Mouse (Mus musculus) small intestine, adult 2 months (tissue): ENCODE results near the gene Rassf3.

Experiments used
- CTCF ChIP-seq: fragments of 200-500 bp; IDR thresholded peaks from 2 replicates; pipeline ENCODE4 v1.5.1; 2012; ENCODE audit warnings: low read depth, mild to moderate bottlenecking, control low read depth, inconsistent platforms, low read length, moderate library complexity, mixed read lengths; ENCODE audit not compliant: insufficient replicate concordance, insufficient read length; ENCODE audit errors: extremely low read depth
- POLR2A ChIP-seq: fragments of 200-500 bp; IDR thresholded peaks from 2 replicates; pipeline ENCODE4 v1.6.1; 2012; ENCODE audit warnings: low read depth, mild to moderate bottlenecking, control low read depth, inconsistent platforms, low read length, moderate library complexity

DNA sequence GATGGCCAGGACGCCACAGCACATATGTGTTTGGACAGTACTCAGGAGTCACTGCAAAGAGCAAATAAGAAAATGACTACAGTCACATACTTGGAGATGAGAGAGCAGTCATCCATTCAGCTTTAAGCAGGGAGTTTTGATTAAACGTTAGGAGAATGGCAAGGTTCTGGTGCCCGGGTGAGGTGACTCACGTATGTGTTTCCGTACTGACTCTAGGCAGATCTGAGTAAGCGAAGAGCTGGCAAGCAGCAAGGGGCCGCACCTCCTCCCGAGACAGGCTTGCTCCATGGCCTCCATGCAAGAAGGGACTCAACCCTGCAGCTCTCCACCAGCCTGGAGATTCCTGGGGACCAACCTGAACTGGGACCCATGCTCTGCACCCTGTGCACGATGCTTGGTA, 32.4 kb downstream of the Rassf3 start:
- TF ChIP-seq POLR2A = no peak
- TF ChIP-seq CTCF = no peak
